Mouse (Mus musculus) intestine, embryonic 14.5 days (tissue): ENCODE measurements around the gene Hist1h3f. TPM values are rescaled to one million over a fixed set of nuclear protein-coding genes. Genes with fewer than 3 reads are reported as not detected.
"Not testable (repeated sequence)": the region's sequence is repeated elsewhere in the genome, so short reads cannot be mapped to it uniquely, and the experiment has no call there.

Experiments
- ATAC-seq: fragments of 200-750 bp; cut with Nextera tagmentation; replicated peaks from 2 replicates; pipeline ENCODE4 v1.8.0; 2017; ENCODE audit warnings: low read depth, moderate number of reproducible peaks, moderate TSS enrichment, moderate library complexity; ENCODE audit not compliant: low FRiP score, low TSS enrichment
- DNase-seq: peaks from one replicate; pipeline ENCODE4 v3.0.0-alpha.2; 2018; ENCODE audit warnings: low spot score
- H3K27ac ChIP-seq: fragments of 300-500 bp; sonication (generic); 2 replicates; pipeline ENCODE4 v1.5.1; 2014; ENCODE audit warnings: low read depth, mild to moderate bottlenecking, control low read depth
- H3K27me3 ChIP-seq: fragments of 300-500 bp; sonication (generic); replicated peaks from 2 replicates; pipeline ENCODE4 v1.6.1; 2014; ENCODE audit warnings: low read length, control low read depth; ENCODE audit not compliant: control insufficient read depth, insufficient read depth
- H3K36me3 ChIP-seq: fragments of 300-500 bp; sonication (generic); 2 replicates; pipeline ENCODE4 v1.6.1; 2014; ENCODE audit warnings: low read length, control low read depth; ENCODE audit not compliant: control insufficient read depth, insufficient read depth
- H3K4me1 ChIP-seq: fragments of 300-500 bp; sonication (generic); replicated peaks from 2 replicates; pipeline ENCODE4 v1.6.1; 2014; ENCODE audit warnings: low read length, control low read depth, mixed read lengths; ENCODE audit not compliant: control insufficient read depth, insufficient read depth
- H3K4me2 ChIP-seq: fragments of 300-500 bp; sonication (generic); 2 replicates; pipeline ENCODE4 v1.6.1; 2014; ENCODE audit warnings: low read length
- H3K4me3 ChIP-seq: fragments of 300-500 bp; sonication (generic); 2 replicates; pipeline ENCODE4 v1.5.1; 2014; ENCODE audit warnings: low read depth, low read length, control low read depth, mixed read lengths
- H3K9ac ChIP-seq: fragments of 300-500 bp; sonication (generic); 2 replicates; pipeline ENCODE4 v1.6.1; 2014; ENCODE audit warnings: mild to moderate bottlenecking, low read length
- H3K9me3 ChIP-seq: fragments of 300-500 bp; sonication (generic); 2 replicates; pipeline ENCODE4 v1.6.1; 2016; ENCODE audit warnings: low read length, control low read depth; ENCODE audit not compliant: control insufficient read depth
- WGBS: fragments of 180-500 bp; shearing (Covaris S2); extraction: QIAGEN DNeasy Blood & Tissue Kit; methylation state at CpG from one replicate; pipeline ENCODE4 v1.1.7; 2014; 5-methylcytosine and 5-hydroxymethylcytosine counted together
- polyA plus RNA-seq: library from polyadenylated mRNA; unstranded; fragments of >200 nt; fragmentation: Nextera tagmentation; extraction: Ambion mirVana; gene quantifications from 2 replicates; pipeline ENCODE4 v1.2.1, GENCODE M21; 2014

Hist1h3f gene
- polyA plus RNA-seq, 1 experiment from 2014 or later, result 1.1 TPM

DNA sequence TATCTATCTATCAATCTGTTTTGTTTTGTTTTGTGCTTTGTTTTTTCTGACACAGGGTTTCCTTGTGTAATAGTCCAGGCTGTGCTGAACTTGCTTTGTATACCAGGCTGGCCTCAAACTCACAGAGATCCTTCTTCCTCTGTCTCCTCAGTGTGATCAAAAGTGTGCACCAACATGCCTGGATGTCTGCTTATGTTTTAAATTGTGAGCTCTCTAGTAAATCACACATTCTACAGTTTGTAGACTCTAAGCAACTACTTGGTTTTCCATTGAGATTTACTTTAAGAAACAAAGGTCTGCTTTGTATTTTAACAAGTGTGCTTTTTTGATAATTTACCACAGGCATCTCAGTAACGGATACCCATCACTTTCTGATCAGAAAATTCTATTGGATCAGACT is 34.0 kb downstream of the Hist1h3f start:
- Histone ChIP-seq H3K4me3 (no peak overlapping the region), H3K27ac (no peak overlapping the region), H3K4me1 (peaks cover 18% of the 10 kb centered on the region), H3K9ac (no peak overlapping the region), H3K4me2 (no peak overlapping the region), H3K27me3 (no peaks in the 10 kb centered on the region), H3K36me3 (no peaks in the 10 kb centered on the region), H3K9me3 (no peaks in the 10 kb centered on the region)
- DNase-seq (peak; percentile 41), ATAC-seq (no peak)
- 98% methylated on average over 1 of the region's 1 CpGs for WGBS

DNA sequence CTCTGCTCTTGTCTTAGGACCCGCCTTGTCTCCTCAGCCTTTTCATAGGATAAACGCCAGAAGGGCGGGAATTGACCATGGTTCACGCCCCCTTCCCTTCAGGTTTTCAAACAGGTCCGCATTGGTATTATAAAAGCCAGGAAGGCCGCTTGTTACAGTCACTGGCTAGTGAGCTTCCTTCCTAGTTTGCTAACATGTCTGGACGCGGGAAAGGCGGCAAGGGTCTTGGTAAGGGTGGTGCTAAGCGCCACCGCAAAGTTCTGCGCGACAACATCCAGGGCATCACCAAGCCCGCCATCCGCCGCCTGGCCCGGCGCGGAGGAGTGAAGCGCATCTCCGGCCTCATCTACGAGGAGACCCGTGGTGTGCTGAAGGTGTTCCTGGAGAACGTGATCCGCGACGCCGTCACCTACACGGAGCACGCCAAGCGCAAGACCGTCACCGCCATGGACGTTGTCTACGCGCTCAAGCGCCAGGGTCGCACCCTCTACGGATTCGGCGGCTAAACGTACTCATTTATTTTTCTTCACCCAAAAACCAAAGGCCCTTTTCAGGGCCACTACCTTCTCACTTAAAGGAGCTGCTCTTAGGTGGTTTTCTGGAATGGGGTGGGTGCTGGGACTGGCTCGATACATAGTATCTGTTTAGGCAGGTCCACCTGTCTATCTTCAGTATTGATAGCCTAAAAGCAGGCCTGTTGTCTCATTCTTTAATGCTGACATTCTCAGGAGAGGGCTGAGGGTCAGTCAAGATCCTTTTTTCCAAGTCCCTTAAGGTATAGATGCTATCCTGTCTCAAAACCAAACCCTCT is 37.8 kb downstream of the Hist1h3f start, which contains the start of gene Hist1h4d:
TSS of gene Hist1h4d (plus strand) at position 191 of the 811 bp plus-strand sequence.
- H3K9ac ChIP-seq, result peak within 1 kb of the TSS; percentile 81
- peak within 1 kb of the TSS; percentile 73 for H3K4me2 ChIP-seq
- H3K9me3 ChIP-seq, result no peaks in the 10 kb centered on the region
- H3K36me3 ChIP-seq, result no peaks in the 10 kb centered on the region
- under 1% methylated on average over 43 of the region's 43 CpGs for WGBS
- peak; percentile 88 for ATAC-seq
- H3K27ac ChIP-seq, result peak within 1 kb of the TSS; percentile 99
- peak; percentile 100 for DNase-seq
- H3K4me3 ChIP-seq, result peak within 1 kb of the TSS; percentile 46
- peaks cover 28% of the 10 kb centered on the region for H3K4me1 ChIP-seq
- H3K27me3 ChIP-seq, result no peaks in the 10 kb centered on the region

DNA sequence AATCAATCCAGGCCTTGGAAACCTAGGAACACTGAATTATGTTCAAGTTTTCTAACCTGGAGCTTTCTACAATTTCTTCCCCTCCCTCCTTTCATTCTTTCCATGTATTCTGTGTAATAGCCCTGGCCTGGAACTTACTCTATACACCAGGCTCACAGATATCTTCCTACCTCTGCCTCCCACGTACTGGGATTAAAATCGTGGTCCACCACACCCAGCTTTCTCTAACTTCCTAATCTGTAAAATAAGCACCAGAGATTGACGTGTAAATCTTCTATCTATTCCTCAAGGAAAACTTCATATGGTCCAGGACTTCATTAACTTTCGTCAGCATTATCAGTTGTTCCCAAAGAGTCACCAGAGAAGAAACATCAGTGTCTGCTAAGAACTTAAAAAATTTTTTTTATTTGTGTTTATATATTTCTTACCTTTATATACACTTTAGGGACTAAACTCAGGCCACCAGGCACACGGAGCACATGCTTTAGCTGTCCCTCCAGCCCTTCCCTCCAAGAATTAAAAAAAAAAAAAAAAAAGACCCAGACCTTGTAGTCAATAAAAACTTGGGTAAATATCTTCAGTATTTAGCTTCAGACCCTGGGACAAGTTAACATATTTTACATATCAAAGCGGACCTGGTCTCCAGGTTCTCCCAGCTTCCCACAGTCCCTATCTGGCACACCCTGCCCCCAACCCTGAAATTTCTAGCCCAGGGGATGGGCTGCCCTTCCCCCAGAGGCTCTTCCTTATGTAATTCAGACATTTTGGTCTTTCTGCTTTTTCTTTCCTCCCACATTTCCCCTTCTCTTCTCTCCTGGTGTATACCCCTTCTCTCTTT is 38.6 kb downstream of the Hist1h3f start:
- H3K27ac ChIP-seq, result peak overlapping the region; percentile 99
- 7% methylated on average over 6 of the region's 6 CpGs for WGBS
- no peaks in the 10 kb centered on the region for H3K27me3 ChIP-seq
- H3K36me3 ChIP-seq, result no peaks in the 10 kb centered on the region
- no peaks in the 10 kb centered on the region for H3K9me3 ChIP-seq
- H3K4me2 ChIP-seq, result peak overlapping the region; percentile 73
- peak; percentile 58 for DNase-seq
- no peak for ATAC-seq
- peaks cover 24% of the 10 kb centered on the region for H3K4me1 ChIP-seq
- H3K9ac ChIP-seq, result peak overlapping the region; percentile 81
- peak overlapping the region; percentile 46 for H3K4me3 ChIP-seq

DNA sequence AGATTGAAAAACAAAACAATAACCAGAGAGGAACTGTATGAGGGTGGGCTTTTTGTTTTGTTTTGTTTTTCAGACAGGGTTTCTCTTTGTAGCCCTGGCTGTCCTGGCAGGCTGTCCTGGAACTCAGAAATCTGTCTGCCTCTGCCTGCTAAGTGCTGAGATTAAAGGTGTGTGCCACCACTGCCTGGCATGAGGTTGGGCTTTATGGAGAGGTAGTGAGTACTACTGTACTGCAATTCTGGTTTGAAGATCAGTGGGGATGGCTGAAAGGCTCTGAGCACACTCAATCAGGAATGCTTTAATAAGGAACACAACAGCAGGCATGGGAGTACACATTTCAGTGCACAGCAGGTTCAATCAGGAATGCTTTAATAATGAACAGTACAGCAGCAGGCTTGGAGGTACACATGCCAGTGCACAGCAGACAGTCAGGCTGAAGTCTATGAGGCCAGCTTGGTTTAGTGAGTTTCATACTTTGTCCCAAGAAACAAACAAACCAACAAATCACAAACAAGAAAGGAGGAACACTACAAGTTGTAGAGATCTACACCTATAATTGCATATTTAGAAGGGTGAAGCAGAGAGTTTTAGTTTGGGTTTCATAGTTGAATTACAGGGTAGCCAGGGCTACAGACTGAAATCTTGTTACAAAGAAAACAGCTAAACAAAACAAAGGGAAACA is 39.7 kb downstream of the Hist1h3f start:
- ATAC-seq, result no peak
- Histone ChIP-seq H3K9me3 (no peaks in the 10 kb centered on the region), H3K9ac (no peak overlapping the region; the same call in 1 of the 2 replicates), H3K27me3 (no peaks in the 10 kb centered on the region), H3K4me2 (peak overlapping the region; percentile 94), H3K27ac (peak overlapping the region; percentile 99), H3K36me3 (no peaks in the 10 kb centered on the region), H3K4me1 (peaks cover 24% of the 10 kb centered on the region), H3K4me3 (no peak overlapping the region)
- peak; percentile 51 for DNase-seq

DNA sequence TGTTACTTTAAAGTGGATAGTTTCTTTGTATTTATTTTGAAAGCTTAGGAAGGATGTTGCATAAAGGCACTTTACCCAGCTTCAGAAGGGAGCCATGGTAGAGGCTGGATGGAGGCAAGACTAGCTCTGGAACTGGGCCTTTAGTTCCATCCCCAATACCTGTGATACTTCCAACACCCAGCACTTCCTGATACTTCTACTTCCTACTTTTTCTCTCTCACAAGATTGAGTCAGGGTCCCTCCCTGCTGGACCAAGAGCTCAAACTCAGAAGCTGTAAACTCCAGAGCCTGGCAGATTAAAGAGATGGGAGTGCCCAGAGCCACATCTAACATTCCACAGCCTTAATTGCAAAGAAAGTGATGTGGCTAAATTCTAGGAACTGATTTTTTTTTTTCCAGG is 40.5 kb downstream of the Hist1h3f start:
- ATAC-seq (no peak), DNase-seq (peak; percentile 49)
- H3K4me3 ChIP-seq, result peak overlapping the region; percentile 55
- H3K9me3 ChIP-seq, result no peaks in the 10 kb centered on the region
- no peaks in the 10 kb centered on the region for H3K36me3 ChIP-seq
- peak overlapping the region; percentile 99 for H3K27ac ChIP-seq
- H3K9ac ChIP-seq, result peak overlapping the region; percentile 88
- peak overlapping the region; percentile 94 for H3K4me2 ChIP-seq
- no peaks in the 10 kb centered on the region for H3K27me3 ChIP-seq
- H3K4me1 ChIP-seq, result peaks cover 24% of the 10 kb centered on the region

DNA sequence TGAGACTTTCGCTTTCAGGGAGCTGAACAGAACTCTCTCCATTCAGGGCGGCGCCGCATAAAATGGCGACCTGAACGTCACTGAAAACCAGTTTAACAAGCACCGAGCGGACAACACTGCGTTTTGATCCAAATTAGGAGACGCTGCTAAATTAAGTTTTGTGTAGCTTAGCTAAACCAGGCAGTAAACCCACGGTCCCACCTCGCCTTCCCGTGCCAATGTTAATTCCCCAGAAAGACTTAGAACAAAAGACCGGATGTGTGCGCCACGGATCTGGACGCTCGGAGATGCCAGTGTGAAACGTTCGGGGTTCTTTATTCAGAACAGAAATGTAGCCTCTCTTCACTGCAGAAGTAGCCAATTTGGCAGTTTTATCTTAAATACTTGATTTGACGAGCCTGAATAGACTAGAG is 41.2 kb downstream of the Hist1h3f start:
- no peaks in the 10 kb centered on the region for H3K9me3 ChIP-seq
- DNase-seq (peak; percentile 91), ATAC-seq (no peak; the same call in 1 of the 2 replicates)
- H3K9ac ChIP-seq, result peak overlapping the region; percentile 88
- no peaks in the 10 kb centered on the region for H3K36me3 ChIP-seq
- peak overlapping the region; percentile 55 for H3K4me3 ChIP-seq
- H3K4me2 ChIP-seq, result peak overlapping the region; percentile 94
- H3K27me3 ChIP-seq, result no peaks in the 10 kb centered on the region
- peak overlapping the region; percentile 99 for H3K27ac ChIP-seq
- WGBS, result under 1% methylated on average over 21 of the region's 21 CpGs
- peaks cover 24% of the 10 kb centered on the region for H3K4me1 ChIP-seq

DNA sequence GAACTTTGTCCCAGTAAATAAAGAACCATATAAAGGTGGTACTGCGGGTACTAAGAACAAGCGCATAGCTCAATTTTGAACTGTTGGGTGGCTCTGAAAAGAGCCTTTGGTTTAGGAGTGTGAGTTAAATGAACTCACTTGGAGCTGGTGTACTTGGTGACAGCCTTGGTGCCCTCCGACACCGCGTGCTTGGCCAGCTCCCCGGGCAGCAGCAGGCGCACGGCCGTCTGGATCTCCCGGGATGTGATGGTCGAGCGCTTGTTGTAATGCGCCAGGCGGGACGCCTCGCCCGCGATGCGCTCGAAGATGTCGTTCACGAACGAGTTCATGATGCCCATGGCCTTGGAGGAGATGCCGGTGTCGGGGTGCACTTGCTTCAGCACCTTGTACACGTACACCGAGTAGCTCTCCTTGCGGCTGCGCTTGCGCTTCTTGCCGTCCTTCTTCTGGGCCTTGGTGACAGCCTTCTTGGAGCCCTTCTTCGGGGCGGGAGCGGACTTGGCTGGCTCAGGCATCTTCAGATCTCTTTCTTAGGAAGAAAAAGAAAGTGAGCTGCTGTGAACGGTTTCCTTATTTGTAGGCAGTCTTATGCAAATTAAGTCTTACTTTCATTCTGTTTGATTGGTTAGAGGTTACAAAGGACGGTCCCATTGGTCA is 41.7 kb downstream of the Hist1h3f start:
- 0% methylated on average over 20 of the region's 36 CpGs for WGBS

More for the DNA sequence above, 41.7 kb downstream of the Hist1h3f start:
- H3K27me3 ChIP-seq, H3K36me3 ChIP-seq, H3K9me3 ChIP-seq: not testable (repeated sequence)
- Histone ChIP-seq H3K27ac (peak overlapping the region; percentile 99), H3K4me3 (peak overlapping the region; percentile 55), H3K9ac (peak overlapping the region; percentile 88), H3K4me1 (peaks cover 24% of the 10 kb centered on the region), H3K4me2 (peak overlapping the region; percentile 94)
- peak; percentile 79 for ATAC-seq
- DNase-seq, result peak; percentile 83
